Mouse (Mus musculus) right cerebral cortex, postnatal 10 days (tissue): ENCODE results near the gene Kcnj12.

Experiments used
- DNase-seq, 2 experiments: peaks; one replicate each; pipeline ENCODE4 v3.0.0; 2021; ENCODE audit warnings: low spot score in 2 of 2

The Kcnj12 gene

GRCm38 (mm10) chr11:61109707-61110106 lies 87.3 kb downstream of the Kcnj12 start:
- DNase-seq: no peak

DNA sequence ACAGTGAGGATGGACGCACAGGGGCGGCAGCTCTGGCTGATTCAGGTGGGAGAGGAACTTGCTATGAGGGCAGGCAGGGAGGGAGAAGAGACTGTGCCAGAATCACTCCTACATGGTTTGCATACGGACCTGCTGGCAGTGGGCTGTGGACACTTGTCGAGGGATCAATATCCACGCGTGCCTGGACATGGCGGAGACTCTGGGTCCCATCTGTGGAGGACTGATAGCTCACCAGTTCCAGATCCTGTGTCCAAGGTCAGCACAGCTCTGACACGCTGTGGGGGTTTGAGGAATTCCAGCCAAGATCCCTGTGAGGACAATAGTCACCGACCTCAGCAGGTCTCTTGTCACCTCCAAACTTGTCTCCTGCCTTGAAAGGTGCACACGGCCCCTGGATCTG lies 87.7 kb downstream of the Kcnj12 start:
- DNase-seq: no peak

- no peak for DNase-seq
Measured at GRCm38 (mm10) chr11:61110928-61111327, 88.6 kb downstream of the Kcnj12 start.

- no peak for DNase-seq
Measured at GRCm38 (mm10) chr11:61111472-61111871, 89.1 kb downstream of the Kcnj12 start.

DNA sequence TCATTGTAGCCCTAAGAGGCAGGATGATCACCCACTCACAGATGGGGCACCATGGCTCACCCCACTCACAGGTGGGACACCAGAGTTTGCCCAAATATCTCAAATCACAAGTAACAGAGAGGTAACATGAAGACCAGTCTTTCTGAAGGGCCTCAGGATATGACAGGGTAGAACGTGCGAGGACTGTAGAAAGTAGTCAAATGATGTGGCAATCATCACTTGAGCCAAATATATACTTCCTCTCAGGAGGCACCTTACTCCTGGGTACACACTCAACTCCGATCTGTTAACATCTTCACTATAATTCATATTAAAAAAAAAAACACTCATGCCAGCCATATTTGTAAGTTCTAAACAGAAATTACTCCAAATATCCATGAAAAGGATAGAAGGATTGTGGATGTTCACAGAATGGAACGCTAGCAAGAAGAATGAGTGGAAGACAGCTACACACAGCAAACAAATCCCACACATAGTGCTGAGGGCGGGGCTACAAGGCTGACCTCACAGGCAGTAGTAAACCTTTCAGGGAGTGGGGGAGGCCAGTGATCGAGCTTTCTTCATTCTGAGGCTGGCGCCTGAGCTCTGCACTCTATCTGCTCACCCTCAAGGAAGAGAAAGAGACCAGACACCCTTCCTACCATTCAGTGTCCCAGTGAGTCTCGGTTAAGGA lies 90.1 kb downstream of the Kcnj12 start:
- no peak for DNase-seq

DNA sequence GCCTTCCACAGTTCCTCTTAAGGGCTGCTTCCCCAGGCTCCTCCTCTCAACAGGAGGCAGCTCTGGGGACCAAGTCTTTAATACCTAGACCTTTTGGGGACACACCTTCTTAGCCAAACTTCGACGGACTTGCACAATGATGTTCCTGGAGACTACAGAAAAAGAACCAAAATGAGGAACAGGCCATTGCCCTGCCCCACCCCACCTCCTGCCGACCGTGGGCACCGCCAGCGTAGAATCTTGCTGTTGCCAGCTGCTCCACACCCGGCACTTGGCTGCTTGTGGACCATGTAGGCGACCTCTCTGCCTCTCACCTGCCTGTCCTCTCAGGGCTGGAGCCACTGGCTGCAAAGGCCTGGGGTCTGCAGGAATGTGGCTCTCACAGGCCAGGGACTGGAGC lies 93.9 kb downstream of the Kcnj12 start:
- DNase-seq: no peak

DNA sequence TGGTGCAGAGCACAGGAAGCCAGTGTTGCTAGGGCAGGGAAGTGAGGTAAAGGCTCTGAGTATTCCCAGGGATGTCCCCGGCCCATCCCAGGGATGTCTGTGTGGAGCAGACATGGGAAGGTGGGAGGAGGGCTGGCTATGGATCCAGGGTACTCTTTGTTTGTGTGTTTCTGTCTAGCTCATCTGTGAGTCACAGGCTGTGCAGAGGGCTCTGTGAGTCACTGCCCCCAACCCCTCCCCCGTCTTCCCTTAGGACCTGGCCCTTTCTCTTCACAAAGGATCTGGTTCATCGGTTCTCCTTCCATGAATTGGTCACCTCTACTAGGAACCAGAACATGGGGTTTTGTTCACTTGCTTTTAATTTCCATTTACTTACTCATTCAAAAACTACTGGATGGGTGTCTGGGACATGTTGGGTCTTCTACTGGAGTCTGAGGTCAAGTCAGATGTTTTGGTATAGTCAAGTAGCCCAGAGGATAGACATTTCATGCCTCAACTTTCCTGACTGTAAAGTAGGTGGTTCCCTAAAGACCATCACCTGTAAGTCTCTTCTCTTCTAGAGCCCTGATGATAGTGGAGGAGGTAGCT lies 97.7 kb downstream of the Kcnj12 start:
- DNase-seq: no peak
